Mouse (Mus musculus) heart, postnatal 0 days (tissue): ENCODE results near the gene Ccdc107.

Experiments
- CTCF ChIP-seq: IDR thresholded peaks from 2 replicates; pipeline ENCODE4 v1.5.1; 2016; ENCODE audit warnings: antibody characterized with exemption, control low read depth, low read depth
- EP300 ChIP-seq: IDR thresholded peaks from 2 replicates; pipeline ENCODE4 v1.6.1; 2016; ENCODE audit warnings: antibody characterized with exemption, low read depth

GRCm38 (mm10) chr4:43530081-43530501 lies 37.4 kb downstream of the Ccdc107 start:
- no peak for TF ChIP-seq CTCF
- TF ChIP-seq EP300 = no peak
